Mouse (Mus musculus) olfactory bulb, adult 2 months (tissue): Measurements from ENCODE around the gene Galnt10. TPM values are rescaled to one million over a fixed set of nuclear protein-coding genes. Genes with fewer than 3 reads are reported as not detected.

Experiments used
- H3K27ac ChIP-seq: fragments of 200-500 bp; 2 replicates; pipeline ENCODE4 v1.5.1; 2012; ENCODE audit warnings: low read depth, low read length; ENCODE audit not compliant: insufficient read depth
- H3K4me1 ChIP-seq: fragments of 200-500 bp; 2 replicates; pipeline ENCODE4 v1.6.1; 2012; ENCODE audit warnings: low read length; ENCODE audit not compliant: control insufficient read depth, insufficient read depth
- H3K4me3 ChIP-seq: fragments of 200-500 bp; 2 replicates; pipeline ENCODE4 v1.5.1; 2012; ENCODE audit warnings: mild to moderate bottlenecking, low read depth, low read length, moderate library complexity; ENCODE audit not compliant: insufficient read depth
- CTCF ChIP-seq: fragments of 200-500 bp; IDR thresholded peaks from 2 replicates; pipeline ENCODE4 v1.5.1; 2012; ENCODE audit warnings: low read depth, mild to moderate bottlenecking, low read length, moderate library complexity; ENCODE audit not compliant: insufficient read depth
- POLR2A ChIP-seq: fragments of 200-500 bp; IDR thresholded peaks from 2 replicates; pipeline ENCODE4 v1.6.1; 2012; ENCODE audit warnings: mild to moderate bottlenecking, low read depth, low read length, moderate library complexity; ENCODE audit not compliant: insufficient read depth
- WGBS: fragments of 180-500 bp; shearing (Covaris S2); methylation state at CpG from one replicate; pipeline ENCODE4 v1.1.7; 2018; 5-methylcytosine and 5-hydroxymethylcytosine counted together
- polyA plus RNA-seq: library from polyadenylated mRNA; stranded (reverse); fragments of >200 nt; gene quantifications from 2 replicates; pipeline ENCODE4 v1.2.4, GENCODE M21; 2012; ENCODE audit warnings: low replicate concordance; ENCODE audit not compliant: missing spikeins, insufficient read depth, insufficient read length

Galnt10 gene
- polyA plus RNA-seq, 1 experiment: not detected

DNA sequence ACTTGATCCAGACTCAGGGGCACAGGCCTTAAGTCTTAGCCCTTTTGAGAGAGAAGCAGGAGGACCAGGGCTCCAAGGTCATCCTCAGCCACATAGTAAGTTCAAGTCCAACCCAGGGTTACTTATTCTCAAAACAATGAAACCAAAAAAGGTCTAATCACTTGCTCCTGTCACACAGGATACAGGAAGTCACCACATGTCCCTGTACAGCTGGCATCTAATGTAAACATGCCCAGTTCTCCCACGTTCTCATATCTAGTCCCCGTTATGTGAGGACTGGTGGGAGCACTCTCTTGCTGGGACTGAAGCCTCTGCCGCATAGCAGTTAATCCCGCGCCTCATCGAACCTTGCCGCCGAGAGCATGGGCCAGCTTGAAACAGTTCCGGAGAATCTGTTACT is 30.7 kb upstream of the Galnt10 start:
- TF ChIP-seq POLR2A (no peak), CTCF (no peak)
- WGBS: 93% methylated on average over 9 of the region's 9 CpGs
- Histone ChIP-seq H3K4me3 (no peak overlapping the region), H3K27ac (no peak overlapping the region), H3K4me1 (peaks cover 8% of the 10 kb centered on the region)

DNA sequence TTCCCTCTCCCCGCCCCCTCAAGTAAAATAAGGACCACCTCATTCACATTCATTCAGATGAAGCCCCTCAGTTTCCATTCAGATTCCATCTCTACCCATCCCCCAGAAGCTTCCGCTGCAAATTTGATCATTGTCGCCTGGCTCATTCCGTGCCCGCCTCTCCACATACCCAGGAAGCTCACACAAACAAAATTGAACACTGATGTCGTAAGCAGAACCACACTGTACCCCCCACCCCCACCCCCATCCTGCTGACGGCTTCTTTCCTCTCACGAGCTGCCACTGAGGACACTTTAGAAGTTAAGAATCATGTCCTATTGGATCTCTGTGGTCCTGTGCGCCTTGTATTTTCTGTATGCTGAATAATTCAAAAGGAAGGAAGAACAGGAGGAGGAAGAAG is 30.0 kb upstream of the Galnt10 start:
- peaks cover 6% of the 10 kb centered on the region for H3K4me1 ChIP-seq
- no peak overlapping the region for H3K27ac ChIP-seq
- no peak overlapping the region for H3K4me3 ChIP-seq
- TF ChIP-seq CTCF (no peak), POLR2A (no peak)
- WGBS: 48% methylated on average over 9 of the region's 9 CpGs

DNA sequence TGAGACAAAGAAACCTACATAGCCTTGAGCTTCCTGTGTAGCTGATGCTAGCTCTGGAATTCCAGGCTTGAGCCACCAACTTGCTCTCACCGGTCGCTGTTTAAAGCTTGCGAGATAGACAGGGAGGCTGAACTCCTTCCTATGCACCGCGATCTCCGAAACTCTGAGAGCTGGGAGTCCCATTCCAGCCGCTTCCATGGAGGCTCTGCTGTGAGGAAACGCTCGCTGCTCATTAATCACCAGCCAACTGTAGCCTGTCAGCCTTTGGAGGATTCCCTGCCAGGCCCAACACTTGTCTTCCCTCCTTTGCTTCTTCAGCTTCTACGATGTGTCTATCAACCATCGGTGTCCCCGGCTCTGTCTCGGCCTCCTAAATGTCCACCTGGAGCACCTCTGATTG is 29.4 kb upstream of the Galnt10 start:
- Histone ChIP-seq H3K27ac (no peak overlapping the region), H3K4me3 (no peak overlapping the region), H3K4me1 (peaks cover 6% of the 10 kb centered on the region)
- 73% methylated on average over 13 of the region's 13 CpGs for WGBS
- TF ChIP-seq CTCF (no peak), POLR2A (no peak)

DNA sequence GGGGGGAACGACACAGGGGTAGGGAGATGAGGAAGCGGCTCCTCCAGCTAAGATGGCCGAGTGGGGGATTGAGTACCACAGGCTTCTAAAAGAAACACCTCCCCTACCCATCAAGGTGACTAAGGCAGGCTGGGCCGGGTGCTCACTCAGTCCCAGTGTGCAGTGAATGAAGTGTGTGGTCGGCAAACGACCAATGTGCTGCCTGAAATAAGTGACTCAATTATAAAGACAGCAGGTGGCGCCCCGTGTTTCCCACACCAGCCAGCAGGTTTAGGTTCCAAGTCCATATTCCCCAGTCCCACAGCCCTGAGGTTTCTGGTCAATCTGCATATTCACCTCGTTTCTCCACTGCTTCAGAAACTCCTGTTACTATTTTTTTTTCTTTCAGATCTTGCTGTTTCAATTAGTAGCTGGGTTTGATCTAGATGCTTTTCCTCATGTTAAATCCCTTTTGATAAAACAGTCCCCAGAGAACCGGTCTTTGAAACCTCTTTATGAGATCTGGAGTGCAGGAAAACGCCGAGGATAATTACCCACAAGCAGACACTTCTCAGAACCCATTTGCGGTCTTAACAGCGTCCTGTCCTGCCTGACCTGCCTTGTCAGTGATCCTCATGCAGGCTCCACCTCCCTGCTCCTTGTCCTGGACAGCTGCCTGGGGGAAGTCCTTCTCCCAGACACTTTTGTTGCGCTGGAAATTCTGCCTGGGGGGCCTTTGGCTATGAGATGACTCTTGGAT is 27.5 kb upstream of the Galnt10 start:
- Histone ChIP-seq H3K27ac (no peak overlapping the region), H3K4me1 (peaks cover 6% of the 10 kb centered on the region), H3K4me3 (no peak overlapping the region)
- WGBS: 44% methylated on average over 15 of the region's 15 CpGs
- TF ChIP-seq POLR2A: no peak

DNA sequence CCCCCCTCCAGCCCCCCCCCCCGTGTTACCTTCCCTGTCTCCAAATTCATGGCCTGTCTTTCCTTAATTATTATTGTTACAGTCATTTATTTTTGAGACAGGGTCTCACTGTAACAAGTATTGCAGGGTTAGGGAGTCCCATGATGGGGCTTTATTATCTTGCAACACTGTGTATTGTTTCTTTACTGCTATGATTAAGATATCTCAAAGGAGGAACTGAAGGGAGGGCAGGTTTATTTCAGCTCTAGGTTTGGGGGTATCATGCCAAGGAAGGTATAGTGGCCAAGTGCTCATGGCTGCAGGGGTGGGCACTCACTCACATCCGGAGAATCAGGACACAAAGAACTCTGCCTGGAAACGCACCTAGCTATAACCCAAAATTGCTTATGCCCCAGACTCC is 23.8 kb upstream of the Galnt10 start:
- TF ChIP-seq POLR2A (no peak), CTCF (no peak)
- no peak overlapping the region for H3K4me3 ChIP-seq
- WGBS: 83% methylated on average over 3 of the region's 3 CpGs
- H3K4me1 ChIP-seq: no peaks in the 10 kb centered on the region; the same call in 1 of the 2 replicates
- no peak overlapping the region for H3K27ac ChIP-seq

DNA sequence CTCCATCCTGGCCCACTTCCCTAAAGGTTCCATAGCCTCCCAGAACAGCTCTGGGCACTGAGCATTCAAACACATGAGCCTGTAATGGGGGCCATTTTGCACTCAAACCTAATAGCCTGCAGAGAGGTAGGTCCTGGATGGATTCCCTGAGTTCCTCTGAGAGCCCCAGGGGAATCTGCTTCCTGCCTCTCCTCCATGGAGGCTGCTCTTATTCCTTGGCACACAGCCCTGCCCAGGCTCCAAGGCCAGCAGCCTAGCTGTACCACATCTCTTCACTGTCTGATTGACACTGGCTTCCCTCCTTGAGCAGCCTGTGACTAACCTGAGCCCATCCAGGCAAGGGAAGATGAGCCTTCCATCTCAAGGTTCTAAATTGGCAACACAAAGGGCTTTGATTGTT is 23.4 kb upstream of the Galnt10 start:
- Histone ChIP-seq H3K27ac (no peak overlapping the region), H3K4me1 (no peaks in the 10 kb centered on the region; the same call in 1 of the 2 replicates), H3K4me3 (no peak overlapping the region)
- TF ChIP-seq CTCF (no peak), POLR2A (no peak)

DNA sequence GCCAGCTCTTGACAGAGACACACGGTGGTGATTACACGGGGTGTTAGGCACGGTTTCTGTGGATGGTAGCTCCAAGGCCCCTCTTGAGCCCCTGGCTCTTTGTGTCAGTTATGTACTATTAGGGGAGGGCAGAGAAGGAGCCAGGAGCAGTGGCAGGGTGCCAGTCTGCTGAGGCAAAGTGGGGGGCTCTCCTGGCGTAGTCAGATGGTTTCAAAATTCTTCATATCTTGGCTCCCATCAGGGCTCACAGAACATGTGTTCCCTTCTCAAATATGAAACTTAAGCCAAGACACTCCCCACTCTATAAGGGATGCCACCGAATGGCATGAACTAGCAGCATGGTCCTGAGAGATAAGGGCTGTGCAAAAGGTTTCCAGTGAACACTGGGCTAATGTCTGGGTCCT is 20.8 kb upstream of the Galnt10 start:
- H3K27ac ChIP-seq: no peak overlapping the region
- 80% methylated on average over 5 of the region's 5 CpGs for WGBS
- peaks cover 6% of the 10 kb centered on the region for H3K4me1 ChIP-seq
- H3K4me3 ChIP-seq: no peak overlapping the region
- TF ChIP-seq CTCF (no peak), POLR2A (no peak)

DNA sequence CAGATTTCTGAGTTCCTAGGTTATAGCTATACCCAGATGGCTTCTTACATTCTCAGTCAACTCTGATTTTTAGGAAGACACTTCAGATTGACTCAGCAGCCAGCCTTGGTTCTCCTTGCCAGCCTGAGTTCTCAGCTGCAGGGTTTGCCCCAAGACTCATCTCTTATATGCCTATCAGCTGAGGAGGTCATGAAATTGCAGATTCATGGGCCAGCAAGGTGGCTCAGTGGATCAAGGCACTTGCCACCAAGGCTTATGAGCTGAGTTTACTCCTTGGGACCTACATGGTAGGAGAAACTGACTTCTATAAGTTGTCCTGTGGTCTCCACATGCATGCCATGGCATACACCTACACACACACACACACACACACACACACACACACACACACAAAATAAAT is 19.8 kb upstream of the Galnt10 start:
- Histone ChIP-seq H3K4me1 (peaks cover 6% of the 10 kb centered on the region), H3K27ac (no peak overlapping the region), H3K4me3 (no peak overlapping the region)
- no peak for TF ChIP-seq CTCF
- TF ChIP-seq POLR2A: no peak

DNA sequence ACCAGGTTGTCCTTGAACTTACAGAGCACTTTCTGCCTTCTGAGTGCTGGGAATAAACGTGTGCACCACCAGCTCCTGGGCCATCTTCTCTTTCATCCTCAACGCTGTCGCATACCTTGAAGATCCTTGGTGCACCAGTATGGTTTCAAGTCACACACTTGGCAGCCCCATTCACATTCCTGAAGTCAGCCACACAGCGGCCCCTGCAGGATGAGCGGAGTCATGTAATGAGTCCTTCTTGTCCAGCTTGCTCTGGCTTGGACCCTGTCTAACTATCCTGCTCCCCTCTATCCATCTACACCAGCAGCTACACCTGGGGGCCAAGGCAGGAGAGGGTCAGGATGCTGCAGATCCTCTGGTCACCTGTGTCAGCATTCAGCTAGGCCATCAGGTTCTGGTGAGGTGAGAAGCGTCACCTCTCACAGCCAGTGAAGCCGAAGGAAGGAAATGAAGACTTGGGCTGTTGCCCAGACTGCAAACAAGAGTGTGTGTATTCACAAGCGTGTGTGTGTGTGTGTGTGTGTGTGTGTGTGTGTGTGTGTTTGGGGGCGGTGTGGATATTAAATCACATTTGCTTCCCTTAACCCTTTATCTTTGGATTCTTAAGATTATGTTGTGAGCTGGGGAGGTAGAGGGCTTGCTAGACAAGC is 18.0 kb upstream of the Galnt10 start:
- H3K4me3 ChIP-seq: no peak overlapping the region
- 61% methylated on average over 9 of the region's 9 CpGs for WGBS
- no peak for TF ChIP-seq POLR2A
- TF ChIP-seq CTCF: no peak
- peaks cover 6% of the 10 kb centered on the region for H3K4me1 ChIP-seq
- no peak overlapping the region for H3K27ac ChIP-seq

DNA sequence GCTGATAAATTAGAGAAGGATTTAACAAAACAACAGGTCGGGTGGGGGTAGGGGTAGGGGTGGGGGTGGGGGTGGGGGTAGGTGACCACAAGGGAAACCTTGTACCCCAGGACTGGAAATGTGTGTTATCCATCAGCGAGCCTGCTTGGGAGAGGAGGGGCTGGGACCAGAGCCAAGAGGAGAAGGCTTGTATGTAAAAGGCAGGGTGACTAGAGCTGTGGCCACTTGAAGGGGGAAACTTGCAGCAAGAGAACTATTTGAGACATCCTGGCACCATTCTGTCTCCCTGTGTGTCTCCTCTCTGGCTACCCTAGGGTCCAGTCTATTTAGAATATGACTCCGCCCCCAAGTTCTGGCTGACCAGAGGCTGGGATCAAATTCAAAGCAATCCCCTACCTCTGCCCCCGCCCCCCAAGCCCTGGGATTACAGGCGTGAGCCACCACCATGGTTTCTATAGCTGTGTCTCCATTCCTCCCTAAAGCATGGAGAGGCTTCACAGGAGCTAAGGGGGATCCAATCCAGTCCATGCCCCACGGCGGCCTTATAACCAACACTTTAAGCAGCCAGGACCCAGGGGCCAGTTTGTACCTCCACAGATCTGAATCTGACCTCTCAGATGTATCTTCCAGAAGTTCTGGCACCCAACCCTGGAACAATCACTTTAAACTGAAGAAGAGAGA is 13.3 kb upstream of the Galnt10 start:
- peaks cover 6% of the 10 kb centered on the region for H3K4me1 ChIP-seq
- TF ChIP-seq CTCF: no peak
- no peak for TF ChIP-seq POLR2A
- no peak overlapping the region for H3K27ac ChIP-seq
- no peak overlapping the region for H3K4me3 ChIP-seq
- WGBS: 80% methylated on average over 7 of the region's 7 CpGs
